Mouse (Mus musculus): Measurements from ENCODE around the gene Efcab14. TPM values are rescaled to one million over a fixed set of nuclear protein-coding genes. Genes with fewer than 3 reads are reported as not detected.

Efcab14 gene
- total and polyA plus RNA-seq, 2 experiments from 2014 or later = 16.2 to 16.7 TPM

GRCm38 (mm10) chr4:115731588-115732222 lies 5.8 kb upstream of the Efcab14 start:
- Histone ChIP-seq H3K4me1 (ENCODE audit: insufficient read depth, low read length) (no peaks in the 10 kb centered on the region), H3K4me3 (ENCODE audit: low read depth, low read length) (no peak overlapping the region), H3K9me3 (ENCODE audit: low read length) (no peaks in the 10 kb centered on the region), H3K9ac (replicated peaks; ENCODE audit: low read length, poor library complexity, severe bottlenecking) (no peak overlapping the region), H3K36me3 (ENCODE audit: insufficient read depth, low read length) (no peaks in the 10 kb centered on the region), H3K4me2 (ENCODE audit: low read depth, low read length, poor library complexity, severe bottlenecking) (no peak overlapping the region), H3K27ac (ENCODE audit: low read depth, low read length) (no peak overlapping the region), H3K27me3 (ENCODE audit: insufficient read depth, low read length) (peaks cover 3% of the 10 kb centered on the region; the same call in 1 of the 2 replicates)
- DNase-seq (ENCODE audit: low spot score) (peak; percentile 78), ATAC-seq (ENCODE audit: low FRiP score) (peak; percentile 82)
- 26% methylated on average over 7 of the region's 7 CpGs for WGBS
- TF ChIP-seq CTCF (IDR thresholded peaks at IDR 0.05) = peak; percentile 90

GRCm38 (mm10) chr4:115732223-115732818 lies 5.2 kb upstream of the Efcab14 start:
- Histone ChIP-seq H3K4me2 (ENCODE audit: low read depth, low read length, poor library complexity, severe bottlenecking) (no peak overlapping the region), H3K4me3 (ENCODE audit: low read depth, low read length) (no peak overlapping the region), H3K9ac (replicated peaks; ENCODE audit: low read length, poor library complexity, severe bottlenecking) (no peak overlapping the region), H3K36me3 (ENCODE audit: insufficient read depth, low read length) (no peaks in the 10 kb centered on the region), H3K4me1 (ENCODE audit: insufficient read depth, low read length) (no peaks in the 10 kb centered on the region), H3K27me3 (ENCODE audit: insufficient read depth, low read length) (peaks cover 3% of the 10 kb centered on the region; the same call in 1 of the 2 replicates), H3K9me3 (ENCODE audit: low read length) (no peaks in the 10 kb centered on the region), H3K27ac (ENCODE audit: low read depth, low read length) (no peak overlapping the region)
- TF ChIP-seq CTCF (IDR thresholded peaks at IDR 0.05) = no peak
- DNase-seq (ENCODE audit: low spot score) (no peak), ATAC-seq (ENCODE audit: low FRiP score) (no peak)
- 73% methylated on average over 3 of the region's 3 CpGs for WGBS

- Histone ChIP-seq H3K4me3 (ENCODE audit: low read depth, low read length) (no peak overlapping the region), H3K27ac (ENCODE audit: low read depth, low read length) (no peak overlapping the region), H3K27me3 (ENCODE audit: insufficient read depth, low read length) (no peaks in the 10 kb centered on the region), H3K9me3 (ENCODE audit: low read length) (no peaks in the 10 kb centered on the region), H3K9ac (replicated peaks; ENCODE audit: low read length, poor library complexity, severe bottlenecking) (no peak overlapping the region), H3K4me1 (ENCODE audit: insufficient read depth, low read length) (peaks cover 6% of the 10 kb centered on the region), H3K4me2 (ENCODE audit: low read depth, low read length, poor library complexity, severe bottlenecking) (no peak overlapping the region), H3K36me3 (ENCODE audit: insufficient read depth, low read length) (no peaks in the 10 kb centered on the region)
- no peak for DNase-seq (ENCODE audit: low spot score)
- no peak for ATAC-seq (ENCODE audit: low FRiP score)
- 73% methylated on average over 5 of the region's 5 CpGs for WGBS
- no peak for TF ChIP-seq CTCF (IDR thresholded peaks at IDR 0.05)
Observed at GRCm38 (mm10) chr4:115733746-115734145, 3.8 kb upstream of the Efcab14 start.

GRCm38 (mm10) chr4:115734867-115735266 lies 2.7 kb upstream of the Efcab14 start:
- H3K4me2 ChIP-seq (ENCODE audit: low read depth, low read length, poor library complexity, severe bottlenecking) = no peak overlapping the region
- DNase-seq (ENCODE audit: low spot score) = no peak
- H3K9ac ChIP-seq (replicated peaks; ENCODE audit: low read length, poor library complexity, severe bottlenecking) = no peak overlapping the region
- ATAC-seq (ENCODE audit: low FRiP score) = no peak
- H3K9me3 ChIP-seq (ENCODE audit: low read length) = no peaks in the 10 kb centered on the region
- no peaks in the 10 kb centered on the region for H3K27me3 ChIP-seq (ENCODE audit: insufficient read depth, low read length)
- H3K4me1 ChIP-seq (ENCODE audit: insufficient read depth, low read length) = peaks cover 7% of the 10 kb centered on the region
- no peak overlapping the region for H3K27ac ChIP-seq (ENCODE audit: low read depth, low read length)
- no peaks in the 10 kb centered on the region for H3K36me3 ChIP-seq (ENCODE audit: insufficient read depth, low read length)
- WGBS = 70% methylated on average over 4 of the region's 4 CpGs
- no peak overlapping the region for H3K4me3 ChIP-seq (ENCODE audit: low read depth, low read length)
- TF ChIP-seq CTCF (IDR thresholded peaks at IDR 0.05) = no peak

GRCm38 (mm10) chr4:115738481-115738985 lies 989 bp downstream of the Efcab14 start:
- DNase-seq (ENCODE audit: low spot score) = no peak
- peak overlapping the region; percentile 78 for H3K4me3 ChIP-seq (ENCODE audit: low read depth, low read length)
- ATAC-seq (ENCODE audit: low FRiP score) = no peak
- peaks cover 7% of the 10 kb centered on the region for H3K4me1 ChIP-seq (ENCODE audit: insufficient read depth, low read length)
- no peak overlapping the region for H3K27ac ChIP-seq (ENCODE audit: low read depth, low read length)
- H3K27me3 ChIP-seq (ENCODE audit: insufficient read depth, low read length) = no peaks in the 10 kb centered on the region
- no peaks in the 10 kb centered on the region for H3K9me3 ChIP-seq (ENCODE audit: low read length)
- WGBS = 47% methylated on average over 13 of the region's 13 CpGs
- no peak for TF ChIP-seq CTCF (IDR thresholded peaks at IDR 0.05)
- H3K36me3 ChIP-seq (ENCODE audit: insufficient read depth, low read length) = peaks cover 22% of the 10 kb centered on the region
- H3K4me2 ChIP-seq (ENCODE audit: low read depth, low read length, poor library complexity, severe bottlenecking) = peak overlapping the region; percentile 76
- peak overlapping the region; percentile 74 for H3K9ac ChIP-seq (replicated peaks; ENCODE audit: low read length, poor library complexity, severe bottlenecking)

GRCm38 (mm10) chr4:115742658-115743057 lies 5.1 kb downstream of the Efcab14 start:
- peak; percentile 34 for TF ChIP-seq CTCF (IDR thresholded peaks at IDR 0.05)
- no peak for ATAC-seq (ENCODE audit: low FRiP score)

More at GRCm38 (mm10) chr4:115742658-115743057, 5.1 kb downstream of the Efcab14 start:
- no peak overlapping the region for H3K4me3 ChIP-seq (ENCODE audit: low read depth, low read length)
- no peak overlapping the region for H3K9ac ChIP-seq (replicated peaks; ENCODE audit: low read length, poor library complexity, severe bottlenecking)
- no peak overlapping the region for H3K4me2 ChIP-seq (ENCODE audit: low read depth, low read length, poor library complexity, severe bottlenecking)
- no peak for DNase-seq (ENCODE audit: low spot score)
- no peak overlapping the region for H3K27ac ChIP-seq (ENCODE audit: low read depth, low read length)
- no peaks in the 10 kb centered on the region for H3K27me3 ChIP-seq (ENCODE audit: insufficient read depth, low read length)
- no peaks in the 10 kb centered on the region for H3K9me3 ChIP-seq (ENCODE audit: low read length)
- H3K4me1 ChIP-seq (ENCODE audit: insufficient read depth, low read length) = peaks cover 7% of the 10 kb centered on the region
- peaks cover 31% of the 10 kb centered on the region for H3K36me3 ChIP-seq (ENCODE audit: insufficient read depth, low read length)

Measured in midbrain, postnatal 0 days (tissue).